Mouse (Mus musculus) stomach, postnatal 0 days (tissue): ENCODE measurements around the gene Hspg2.

Experiments used
- CTCF ChIP-seq: IDR thresholded peaks from 2 replicates; pipeline ENCODE4 v1.5.1; 2016; ENCODE audit warnings: antibody characterized with exemption, low read depth, mild to moderate bottlenecking, moderate library complexity
- EP300 ChIP-seq: optimal IDR thresholded peaks from 2 replicates; pipeline ENCODE3; 2016; ENCODE audit warnings: antibody characterized with exemption

- TF ChIP-seq CTCF (no peak), EP300 (no peak)
Observed at GRCm38 (mm10) chr4:137467525-137467924, 1.0 kb upstream of the Hspg2 start.
